Mouse (Mus musculus): ENCODE data around the gene Stra8. TPM values are rescaled to one million over a fixed set of nuclear protein-coding genes. Genes with fewer than 3 reads are reported as not detected.

The Stra8 gene
- polyA plus RNA-seq, 1 experiment from 2014 or later: not detected

DNA sequence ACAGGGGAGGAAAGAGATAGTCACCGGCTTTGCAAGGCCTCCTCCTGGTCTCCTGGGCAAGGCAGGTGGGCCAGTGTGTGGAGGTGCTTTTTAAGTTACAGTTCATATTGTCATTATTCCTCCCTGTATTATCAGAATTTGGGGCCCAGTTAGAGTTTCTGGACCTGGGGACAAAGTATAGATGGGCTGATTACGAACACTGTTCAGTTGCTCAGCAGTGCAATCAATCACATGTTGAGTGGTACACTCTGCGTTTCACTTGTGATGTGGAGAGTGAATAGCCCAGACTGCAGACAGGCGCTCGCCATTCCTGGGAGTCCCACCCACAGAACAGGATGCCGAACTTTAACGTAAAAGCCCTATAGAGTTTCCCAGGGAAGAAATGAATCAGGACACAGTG, 35.2 kb upstream of the Stra8 start:
- no peak overlapping the region for H3K4me2 ChIP-seq

GRCm38 (mm10) chr6:34887131-34887850, 32.7 kb upstream of the Stra8 start:
- Histone ChIP-seq H3K4me2 (no peak overlapping the region), H3K9ac (peak overlapping the region; percentile 43; the same call in 1 of the 2 replicates), H3K27ac (peak overlapping the region; percentile 57), H3K27me3 (no peaks in the 10 kb centered on the region), H3K9me3 (replicated peaks) (no peaks in the 10 kb centered on the region), H3K4me3 (no peak overlapping the region), H3K4me1 (peaks cover 15% of the 10 kb centered on the region), H3K36me3 (ENCODE audit: poor library complexity, severe bottlenecking) (peaks cover 74% of the 10 kb centered on the region)
- 21% methylated on average over 6 of the region's 6 CpGs for WGBS
- peak; percentile 89 for ATAC-seq

More for the DNA sequence above, 35.2 kb upstream of the Stra8 start:
- Histone ChIP-seq H3K9ac (no peak overlapping the region), H3K9me3 (replicated peaks) (no peaks in the 10 kb centered on the region), H3K27ac (no peak overlapping the region), H3K36me3 (ENCODE audit: poor library complexity, severe bottlenecking) (peaks cover 73% of the 10 kb centered on the region), H3K27me3 (no peaks in the 10 kb centered on the region), H3K4me3 (no peak overlapping the region), H3K4me1 (peaks cover 15% of the 10 kb centered on the region)
- ATAC-seq: no peak
- WGBS: 93% methylated on average over 7 of the region's 7 CpGs

- Histone ChIP-seq H3K4me3 (no peak overlapping the region), H3K27me3 (no peaks in the 10 kb centered on the region), H3K4me1 (peaks cover 15% of the 10 kb centered on the region), H3K27ac (no peak overlapping the region), H3K9ac (no peak overlapping the region), H3K36me3 (ENCODE audit: poor library complexity, severe bottlenecking) (peaks cover 80% of the 10 kb centered on the region), H3K9me3 (replicated peaks) (no peaks in the 10 kb centered on the region), H3K4me2 (no peak overlapping the region)
- WGBS: 57% methylated on average over 4 of the region's 4 CpGs
- ATAC-seq: no peak
These were observed 30.8 kb upstream of the Stra8 start for GRCm38 (mm10) chr6:34889185-34889584.

- Histone ChIP-seq H3K9ac (no peak overlapping the region), H3K36me3 (ENCODE audit: poor library complexity, severe bottlenecking) (peaks cover 83% of the 10 kb centered on the region), H3K4me3 (no peak overlapping the region), H3K27ac (no peak overlapping the region), H3K27me3 (no peaks in the 10 kb centered on the region), H3K9me3 (replicated peaks) (no peaks in the 10 kb centered on the region), H3K4me1 (no peaks in the 10 kb centered on the region), H3K4me2 (no peak overlapping the region)
- no peak for ATAC-seq
- 88% methylated on average over 7 of the region's 7 CpGs for WGBS
These were observed 24.4 kb upstream of the Stra8 start for GRCm38 (mm10) chr6:34895569-34895968.

DNA sequence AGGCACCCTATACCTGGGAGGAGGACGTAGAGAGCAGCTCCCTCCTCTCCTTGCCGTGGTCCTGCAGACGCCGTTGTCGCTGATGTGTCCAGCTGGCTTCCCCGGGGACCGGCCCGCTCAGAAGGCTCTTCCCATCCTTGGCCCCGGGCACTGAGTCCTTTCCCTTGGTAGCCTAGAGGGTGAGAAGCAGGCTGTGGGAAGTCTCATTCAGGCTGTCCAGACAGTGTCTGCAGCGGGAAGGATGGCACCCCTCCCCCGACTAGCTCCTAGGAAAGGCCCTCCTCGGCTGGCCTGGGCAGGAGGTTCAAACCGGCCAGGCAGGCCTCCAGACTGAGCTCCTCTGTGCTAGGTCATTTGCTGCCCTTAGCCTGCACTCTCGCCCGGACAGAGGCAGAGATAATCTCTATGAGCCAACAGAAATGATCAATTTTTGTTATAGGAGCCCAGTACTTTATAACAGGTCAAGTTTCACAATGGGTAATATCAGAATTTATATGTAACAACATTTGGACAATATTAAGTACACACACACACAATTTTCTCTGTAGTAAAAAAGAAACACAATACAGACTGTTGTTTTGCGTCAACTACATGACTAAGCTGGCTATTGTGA, 23.7 kb upstream of the Stra8 start:
- Histone ChIP-seq H3K4me1 (no peaks in the 10 kb centered on the region), H3K9me3 (replicated peaks) (no peaks in the 10 kb centered on the region), H3K4me3 (no peak overlapping the region), H3K4me2 (no peak overlapping the region), H3K27me3 (no peaks in the 10 kb centered on the region), H3K9ac (no peak overlapping the region), H3K36me3 (ENCODE audit: poor library complexity, severe bottlenecking) (peaks cover 83% of the 10 kb centered on the region), H3K27ac (no peak overlapping the region)
- 58% methylated on average over 16 of the region's 16 CpGs for WGBS
- ATAC-seq: no peak

DNA sequence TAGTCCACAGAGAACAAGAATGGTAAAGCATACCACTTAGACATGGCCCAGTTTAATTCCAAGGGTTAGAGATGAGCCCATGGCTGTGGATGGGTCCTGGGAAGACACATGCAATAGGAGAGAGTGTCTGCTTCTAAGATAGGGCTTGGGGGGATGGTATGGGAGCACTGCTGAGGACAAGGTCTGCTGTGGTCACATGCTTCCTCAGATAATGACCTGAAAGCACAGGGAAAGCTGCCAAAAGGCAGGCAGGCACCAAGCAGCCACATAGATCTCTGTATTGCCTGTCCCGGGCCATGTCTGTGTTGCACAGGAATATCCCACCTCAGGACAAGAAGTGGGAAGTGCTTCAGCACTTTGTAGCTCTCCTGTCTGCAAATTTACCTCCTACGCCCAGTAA, 20.8 kb upstream of the Stra8 start:
- Histone ChIP-seq H3K4me2 (no peak overlapping the region), H3K9ac (no peak overlapping the region), H3K9me3 (replicated peaks) (no peaks in the 10 kb centered on the region), H3K4me3 (no peak overlapping the region), H3K36me3 (ENCODE audit: poor library complexity, severe bottlenecking) (peaks cover 78% of the 10 kb centered on the region), H3K4me1 (no peaks in the 10 kb centered on the region), H3K27me3 (no peaks in the 10 kb centered on the region), H3K27ac (no peak overlapping the region)
- WGBS: 96% methylated on average over 2 of the region's 2 CpGs
- ATAC-seq: no peak

- Histone ChIP-seq H3K27me3 (no peaks in the 10 kb centered on the region), H3K36me3 (ENCODE audit: poor library complexity, severe bottlenecking) (peaks cover 75% of the 10 kb centered on the region), H3K4me1 (no peaks in the 10 kb centered on the region), H3K4me3 (no peak overlapping the region), H3K9ac (no peak overlapping the region), H3K4me2 (no peak overlapping the region), H3K27ac (no peak overlapping the region), H3K9me3 (replicated peaks) (no peaks in the 10 kb centered on the region)
- ATAC-seq: no peak
- 62% methylated on average over 2 of the region's 2 CpGs for WGBS
These were observed 19.0 kb upstream of the Stra8 start for GRCm38 (mm10) chr6:34900990-34901389.

GRCm38 (mm10) chr6:34901911-34902444, 18.0 kb upstream of the Stra8 start:
- Histone ChIP-seq H3K4me3 (no peak overlapping the region), H3K27me3 (no peaks in the 10 kb centered on the region), H3K9ac (no peak overlapping the region), H3K27ac (no peak overlapping the region), H3K9me3 (replicated peaks) (no peaks in the 10 kb centered on the region), H3K4me1 (no peaks in the 10 kb centered on the region), H3K4me2 (no peak overlapping the region), H3K36me3 (ENCODE audit: poor library complexity, severe bottlenecking) (peaks cover 80% of the 10 kb centered on the region)
- WGBS: 78% methylated on average over 9 of the region's 9 CpGs
- no peak for ATAC-seq

- peaks cover 85% of the 10 kb centered on the region for H3K36me3 ChIP-seq (ENCODE audit: poor library complexity, severe bottlenecking)
These were observed 17.4 kb upstream of the Stra8 start for GRCm38 (mm10) chr6:34902578-34902977.

DNA sequence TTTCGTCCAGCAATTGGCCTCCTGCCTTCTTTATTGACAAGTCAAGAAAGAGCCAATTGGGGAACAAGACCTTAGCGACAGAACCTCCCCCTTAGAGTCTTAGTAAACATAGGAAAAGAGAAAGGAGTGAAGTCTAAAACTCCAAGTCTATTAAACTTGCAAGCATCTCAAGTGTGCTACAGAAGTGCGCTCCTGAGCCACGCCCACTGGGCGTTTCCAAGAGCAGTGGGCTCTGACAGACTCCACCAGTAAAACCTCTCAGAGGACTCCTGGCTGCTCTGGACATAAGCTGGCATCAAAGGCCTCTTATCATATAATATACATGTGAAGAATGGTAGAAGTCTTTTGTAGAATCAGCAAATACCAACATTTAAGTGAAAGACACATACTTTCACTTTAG, 16.5 kb upstream of the Stra8 start:
- H3K27me3 ChIP-seq: no peaks in the 10 kb centered on the region
- no peak for ATAC-seq
- H3K36me3 ChIP-seq (ENCODE audit: poor library complexity, severe bottlenecking): peaks cover 84% of the 10 kb centered on the region
- H3K4me3 ChIP-seq: no peak overlapping the region
- no peak overlapping the region for H3K9ac ChIP-seq
- H3K4me1 ChIP-seq: no peaks in the 10 kb centered on the region
- WGBS: 88% methylated on average over 5 of the region's 5 CpGs
- no peak overlapping the region for H3K4me2 ChIP-seq
- H3K27ac ChIP-seq: no peak overlapping the region
- H3K9me3 ChIP-seq (replicated peaks): no peaks in the 10 kb centered on the region

More at GRCm38 (mm10) chr6:34902578-34902977, 17.4 kb upstream of the Stra8 start:
- no peak overlapping the region for H3K9ac ChIP-seq
- H3K27me3 ChIP-seq: no peaks in the 10 kb centered on the region
- no peak for ATAC-seq
- no peak overlapping the region for H3K4me3 ChIP-seq
- no peaks in the 10 kb centered on the region for H3K9me3 ChIP-seq (replicated peaks)
- H3K4me2 ChIP-seq: no peak overlapping the region
- 95% methylated on average over 7 of the region's 7 CpGs for WGBS
- no peaks in the 10 kb centered on the region for H3K4me1 ChIP-seq
- no peak overlapping the region for H3K27ac ChIP-seq

- no peak for ATAC-seq
- Histone ChIP-seq H3K9me3 (replicated peaks) (no peaks in the 10 kb centered on the region), H3K4me2 (no peak overlapping the region), H3K36me3 (ENCODE audit: poor library complexity, severe bottlenecking) (peaks cover 83% of the 10 kb centered on the region), H3K27me3 (no peaks in the 10 kb centered on the region), H3K27ac (no peak overlapping the region), H3K9ac (no peak overlapping the region), H3K4me1 (no peaks in the 10 kb centered on the region), H3K4me3 (no peak overlapping the region)
- 90% methylated on average over 10 of the region's 10 CpGs for WGBS
These were observed 16.1 kb upstream of the Stra8 start for GRCm38 (mm10) chr6:34903851-34904250.

DNA sequence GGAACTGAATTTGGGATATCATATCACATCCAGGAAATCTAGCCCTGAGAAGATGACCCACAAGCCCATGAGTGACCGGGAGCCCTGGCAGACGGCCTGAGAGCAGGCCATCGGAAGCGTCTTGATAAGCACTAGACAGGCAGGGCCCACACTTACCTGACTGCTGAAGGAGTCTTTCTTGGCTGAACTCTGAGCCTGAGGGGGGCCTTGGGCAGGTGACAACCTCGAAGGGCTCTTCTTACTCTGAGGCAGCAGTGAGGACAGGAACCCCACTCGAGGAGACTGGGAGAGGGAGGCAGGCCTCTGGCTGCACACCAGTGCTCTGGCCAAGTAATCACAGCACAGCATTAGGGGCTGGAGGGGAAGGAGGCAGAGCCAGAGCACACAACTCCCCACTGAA, 15.6 kb upstream of the Stra8 start:
- Histone ChIP-seq H3K9me3 (replicated peaks) (no peaks in the 10 kb centered on the region), H3K9ac (no peak overlapping the region), H3K4me2 (no peak overlapping the region), H3K4me3 (no peak overlapping the region), H3K4me1 (no peaks in the 10 kb centered on the region), H3K36me3 (ENCODE audit: poor library complexity, severe bottlenecking) (peaks cover 78% of the 10 kb centered on the region), H3K27me3 (no peaks in the 10 kb centered on the region), H3K27ac (no peak overlapping the region)
- no peak for ATAC-seq
- 96% methylated on average over 6 of the region's 6 CpGs for WGBS
